Comparison of ENCODE assay signal across 13 mouse cellular contexts in genomic region chr5:121149246-121149645, GRCm38 (mm10). TPM values are rescaled to one million over a fixed set of nuclear protein-coding genes. Genes with fewer than 3 reads are reported as not detected.
DNase-seq lines count a peak whose midpoint lies in the region; ATAC-seq and TF ChIP-seq lines count a peak whose summit lies in the region.
"Had no signal": no experiment of that assay in that cellular context is flagged by ENCODE, and none has a peak within 500 bp of the region (broad histone marks: within the 10 kb centered on the region; RNA-seq: fewer than 3 reads in every experiment).

No protein-coding gene starts in this region.

- H3K4me1 ChIP-seq in forebrain, embryonic 16.5 days (replicated peaks; ENCODE audit: control insufficient read depth, insufficient read depth, low read length): peaks cover 16% of the 10 kb centered on the region
- H3K4me1 ChIP-seq: embryonic facial prominence, embryonic 13.5 days had no signal

- H3K36me3 ChIP-seq in forebrain, embryonic 16.5 days (ENCODE audit: control insufficient read depth, insufficient read depth): peaks cover 17% of the 10 kb centered on the region; the same call in 1 of the 2 replicates

- peak overlapping the region; percentile 40 for H3K27ac ChIP-seq in layer of hippocampus, adult 2 months
- H3K27ac ChIP-seq in forebrain, embryonic 16.5 days (ENCODE audit: low read length): no peak overlapping the region
- H3K27ac ChIP-seq: embryonic facial prominence, embryonic 13.5 days; liver, embryonic 14.5 days had no signal

- no peaks in the 10 kb centered on the region for H3K27me3 ChIP-seq in forebrain, embryonic 16.5 days (replicated peaks; ENCODE audit: control insufficient read depth, insufficient read depth, low read length)
- H3K27me3 ChIP-seq: embryonic facial prominence, embryonic 13.5 days had no signal

- DNase-seq in layer of hippocampus, adult 2 months (ENCODE audit: low spot score in 2 of 2): no peak
- no peak for DNase-seq in layer of hippocampus, postnatal 36 days
- DNase-seq in ES-CJ7 (ENCODE audit: low read depth, low spot score): peak; percentile 31
- DNase-seq in c-Kit-positive CD71-positive TER-119-negative erythroid progenitor cells, embryonic 14.5 days (ENCODE audit: low read depth): peak; percentile 19
- peak; percentile 70 to 75 for DNase-seq in kidney, postnatal 36 days
- DNase-seq in layer of hippocampus, adult 9-10 months (ENCODE audit: low spot score): no peak
- no peak for DNase-seq in cerebellum, adult 11 months
- DNase-seq: cerebellum, adult 2 months; heart, adult 18-20 months had no signal

- no peak overlapping the region for H3K4me3 ChIP-seq in layer of hippocampus, adult 2 months
- H3K4me3 ChIP-seq in forebrain, embryonic 16.5 days (replicated peaks; ENCODE audit: low read length): no peak overlapping the region
- H3K4me3 ChIP-seq: embryonic facial prominence, embryonic 13.5 days; myocyte had no signal

- no peak for ATAC-seq in forebrain, embryonic 16.5 days

- no peak overlapping the region for H3K9ac ChIP-seq in forebrain, embryonic 16.5 days (replicated peaks; ENCODE audit: low read depth, low read length)
- H3K9ac ChIP-seq: embryonic facial prominence, embryonic 13.5 days; liver, embryonic 14.5 days had no signal

- no peak for TF ChIP-seq CTCF in layer of hippocampus, adult 2 months (conservative IDR thresholded peaks at IDR 0.05)

- no peaks in the 10 kb centered on the region for H3K9me3 ChIP-seq in forebrain, embryonic 16.5 days (ENCODE audit: control insufficient read depth, low read length)
- H3K9me3 ChIP-seq: embryonic facial prominence, embryonic 13.5 days had no signal

- WGBS in forebrain, embryonic 16.5 days: 36% methylated on average over 1 of the region's 1 CpGs

- no peak overlapping the region for H3K4me2 ChIP-seq in forebrain, embryonic 16.5 days (ENCODE audit: low read length)
- H3K4me2 ChIP-seq: embryonic facial prominence, embryonic 13.5 days had no signal

RNA-seq across cellular contexts. Expression of gene Ptpn11, which starts 42.0 kb away (rescaled TPM):
- total RNA-seq in layer of hippocampus, adult 2 months (2021): 10 to 100 TPM; 94.9 to 97.9 TPM
- 10 to 100 TPM; 96.8 to 96.9 TPM for total RNA-seq in layer of hippocampus, postnatal 36 days (2021)
- polyA plus RNA-seq in forebrain, embryonic 16.5 days (2015; fragmentation: Nextera tagmentation; extraction: Ambion mirVana): 22.5 and 23.8 TPM in 2 replicates

RNA-seq across cellular contexts. Expression of gene Rpl6, which starts 55.0 kb away (rescaled TPM):
- total RNA-seq in layer of hippocampus, adult 2 months (2021): 100 to 1,000 TPM; 472 to 483 TPM
- 100 to 1,000 TPM; 453 to 485 TPM for total RNA-seq in layer of hippocampus, postnatal 36 days (2021)
- polyA plus RNA-seq in forebrain, embryonic 16.5 days (2015; fragmentation: Nextera tagmentation; extraction: Ambion mirVana): 361 and 392 TPM in 2 replicates

Comparison
In these comparisons a context has a peak if more than half of its experiments do, and no peak if none do; other contexts are left out.
1. DNase-seq: peak in ES-CJ7 (single experiment), c-Kit-positive CD71-positive TER-119-negative erythroid progenitor cells, embryonic 14.5 days (single experiment) and kidney, postnatal 36 days (2 of 2); none in layer of hippocampus, adult 2 months (0 of 2), layer of hippocampus, postnatal 36 days (0 of 2), layer of hippocampus, adult 9-10 months (single experiment) and cerebellum, adult 11 months (single experiment).